Mouse (Mus musculus) small intestine, adult 2 months (tissue): ENCODE measurements around the gene Rae1.

Source experiments
- CTCF ChIP-seq: fragments of 200-500 bp; IDR thresholded peaks from 2 replicates; pipeline ENCODE4 v1.5.1; 2012; ENCODE audit warnings: low read depth, mild to moderate bottlenecking, control low read depth, inconsistent platforms, low read length, moderate library complexity, mixed read lengths; ENCODE audit not compliant: insufficient replicate concordance, insufficient read length; ENCODE audit errors: extremely low read depth
- POLR2A ChIP-seq: fragments of 200-500 bp; IDR thresholded peaks from 2 replicates; pipeline ENCODE4 v1.6.1; 2012; ENCODE audit warnings: low read depth, mild to moderate bottlenecking, control low read depth, inconsistent platforms, low read length, moderate library complexity

- no peak for TF ChIP-seq POLR2A
- TF ChIP-seq CTCF: no peak
Measured at GRCm38 (mm10) chr2:172975159-172975558, 24.8 kb upstream of the Rae1 start.
